Mouse (Mus musculus) WW6 (cell line): ENCODE results near the gene Cd34.

Experiments
- DNase-seq: peaks from one replicate; pipeline ENCODE4 v3.0.0-alpha.2; 2013; ENCODE audit warnings: low read depth, low spot score

The Cd34 gene

GRCm38 (mm10) chr1:194971980-194972379, 33.4 kb downstream of the Cd34 start:
- no peak for DNase-seq

GRCm38 (mm10) chr1:194976164-194976516, 37.5 kb downstream of the Cd34 start:
- DNase-seq, result peak; percentile 76

- DNase-seq, result peak; percentile 56
Measured at GRCm38 (mm10) chr1:194976517-194977370, 38.1 kb downstream of the Cd34 start.

- no peak for DNase-seq
Measured at GRCm38 (mm10) chr1:194977371-194977761, 38.7 kb downstream of the Cd34 start.

GRCm38 (mm10) chr1:194977946-194978720, 39.5 kb downstream of the Cd34 start:
- DNase-seq, result no peak

- no peak for DNase-seq
Measured at GRCm38 (mm10) chr1:194980826-194981435, 42.3 kb downstream of the Cd34 start.

GRCm38 (mm10) chr1:194982931-194983690, 44.5 kb downstream of the Cd34 start:
- no peak for DNase-seq

GRCm38 (mm10) chr1:194984914-194985313, 46.3 kb downstream of the Cd34 start:
- no peak for DNase-seq

GRCm38 (mm10) chr1:194985442-194986210, 47.0 kb downstream of the Cd34 start:
- no peak for DNase-seq

GRCm38 (mm10) chr1:194989024-194989423, 50.4 kb downstream of the Cd34 start:
- DNase-seq, result no peak

GRCm38 (mm10) chr1:194990976-194991375, 52.4 kb downstream of the Cd34 start:
- DNase-seq, result no peak

GRCm38 (mm10) chr1:194991654-194992053, 53.0 kb downstream of the Cd34 start:
- no peak for DNase-seq

- no peak for DNase-seq
Measured at GRCm38 (mm10) chr1:194992589-194993317, 54.1 kb downstream of the Cd34 start.

- DNase-seq, result no peak
Measured at GRCm38 (mm10) chr1:194993409-194993988, 54.9 kb downstream of the Cd34 start.

- no peak for DNase-seq
Measured at GRCm38 (mm10) chr1:194994262-194994661, 55.6 kb downstream of the Cd34 start.

GRCm38 (mm10) chr1:194995196-194995595, 56.6 kb downstream of the Cd34 start:
- DNase-seq, result no peak

GRCm38 (mm10) chr1:194998396-194998795, 59.8 kb downstream of the Cd34 start:
- DNase-seq, result no peak

GRCm38 (mm10) chr1:195003328-195003727, 64.7 kb downstream of the Cd34 start:
- no peak for DNase-seq

- DNase-seq, result no peak
Measured at GRCm38 (mm10) chr1:195004194-195004593, 65.6 kb downstream of the Cd34 start.

- no peak for DNase-seq
Measured at GRCm38 (mm10) chr1:195006267-195006666, 67.6 kb downstream of the Cd34 start.
